Mouse (Mus musculus) G1E (cell line): ENCODE measurements at regions not wholly inside any gene's neighbourhood (a gene's known extent, or its start where the extent isn't known, plus 50 kb on each side); places are given as distances from the start of the nearest gene placed in this dataset.

Experiments
- CTCF ChIP-seq: IDR thresholded peaks from 2 replicates; pipeline ENCODE4 v1.5.1; 2012; ENCODE audit warnings: low read depth, low read length, inconsistent platforms, mixed read lengths
- GATA1 ChIP-seq: IDR thresholded peaks from 2 replicates; pipeline ENCODE4 v1.6.1; 2012; ENCODE audit warnings: borderline replicate concordance, low read length, inconsistent platforms, mixed read lengths
- GATA2 ChIP-seq: IDR thresholded peaks from 2 replicates; pipeline ENCODE4 v1.6.1; 2012; ENCODE audit warnings: low read depth, low read length, inconsistent platforms, borderline replicate concordance
- POLR2AphosphoS5 ChIP-seq: IDR thresholded peaks from 2 replicates; pipeline ENCODE4 v1.6.1; 2012; ENCODE audit warnings: low read depth, low read length, inconsistent platforms; ENCODE audit not compliant: insufficient replicate concordance
- TAL1 ChIP-seq: conservative IDR thresholded peaks from 2 replicates; pipeline ENCODE4 v1.6.1; 2012; ENCODE audit warnings: low read depth, low read length, inconsistent platforms, mixed read lengths

DNA sequence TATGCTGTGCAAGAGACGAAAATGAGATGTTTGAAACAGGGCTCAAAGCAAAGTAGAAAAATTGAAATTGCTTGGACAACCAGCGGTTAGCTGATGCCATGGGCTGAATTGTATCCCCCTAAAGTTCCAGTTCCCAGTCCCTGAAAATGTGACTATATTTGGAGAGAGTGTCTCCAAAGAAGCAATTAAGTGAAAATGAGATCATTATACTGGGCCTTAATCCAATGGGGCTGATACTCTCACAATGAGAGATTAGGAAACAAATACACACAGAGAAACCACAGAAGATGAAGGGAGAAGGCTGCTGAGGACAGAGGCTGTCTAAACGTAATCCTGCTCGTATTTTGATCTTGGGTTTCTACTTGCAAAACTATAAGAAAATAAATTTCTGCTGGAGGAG lies 402.1 kb upstream of the Id4 start:
- TF ChIP-seq CTCF (no peak), TAL1 (no peak), GATA2 (no peak), POLR2AphosphoS5 (no peak), GATA1 (no peak)
